Mouse (Mus musculus): Measurements from ENCODE around the gene Olfr384. TPM values are rescaled to one million over a fixed set of nuclear protein-coding genes. Genes with fewer than 3 reads are reported as not detected.

Gene Olfr384
- not detected for polyA plus RNA-seq (2017; shearing (Covaris generic))

GRCm38 (mm10) chr11:73598294-73598693 lies at the start of gene Olfr384:
Gene Olfr384, plus strand, starts transcription at chr11:73598594.

GRCm38 (mm10) chr11:73592908-73593307 lies 5.5 kb upstream of the Olfr384 start, which contains the start of gene Olfr385:
Gene Olfr385, minus strand, starts transcription at chr11:73593008.

Other genes starting within 250 kb of the Olfr384 start
- gene Olfr20, start 247.8 kb upstream of the Olfr384 start, polyA plus RNA-seq (2017; shearing (Covaris generic)) = not detected
- not detected for gene Olfr376, start 227.3 kb upstream of the Olfr384 start, polyA plus RNA-seq (2017; shearing (Covaris generic))
- gene Olfr1, start 199.0 kb upstream of the Olfr384 start, polyA plus RNA-seq (2017; shearing (Covaris generic)) = not detected
- gene Olfr378, start 170.1 kb upstream of the Olfr384 start, polyA plus RNA-seq (2017; shearing (Covaris generic)) = not detected
- gene Olfr380, start 141.1 kb upstream of the Olfr384 start, polyA plus RNA-seq (2017; shearing (Covaris generic)) = not detected
- not detected for gene Olfr381, start 107.0 kb upstream of the Olfr384 start, polyA plus RNA-seq (2017; shearing (Covaris generic))
- gene Olfr382, start 81.4 kb upstream of the Olfr384 start, polyA plus RNA-seq (2017; shearing (Covaris generic)) = not detected
- gene Olfr385, start 5.6 kb upstream of the Olfr384 start, polyA plus RNA-seq (2017; shearing (Covaris generic)) = not detected
- not detected for gene Zfp735, start 90.2 kb downstream of the Olfr384 start, polyA plus RNA-seq (2017; shearing (Covaris generic))
- gene Olfr389, start 182.1 kb downstream of the Olfr384 start, polyA plus RNA-seq (2017; shearing (Covaris generic)) = not detected
- not detected for gene Olfr390, start 184.4 kb downstream of the Olfr384 start, polyA plus RNA-seq (2017; shearing (Covaris generic))
- not detected for gene Olfr391-ps, start 204.5 kb downstream of the Olfr384 start, polyA plus RNA-seq (2017; shearing (Covaris generic))
- gene Olfr392, start 218.5 kb downstream of the Olfr384 start, polyA plus RNA-seq (2017; shearing (Covaris generic)) = not detected

Measured in inflammation-experienced regulatory T-cells, adult 16 weeks (primary cell).